Mouse (Mus musculus) left cerebral cortex, adult 2 months (tissue): Measurements from ENCODE around the gene Baz2a. TPM values are rescaled to one million over a fixed set of nuclear protein-coding genes. Genes with fewer than 3 reads are reported as not detected.

Experiments
- DNase-seq, 2 experiments: peaks; one replicate each; pipeline ENCODE4 v3.0.0; 2021 to 2022; ENCODE audit warnings: low spot score in 2 of 2, mixed read lengths in 1 of 2; ENCODE audit errors: extremely low spot score in 1 of 2
- H3K27ac ChIP-seq: fragments of 200-600 bp; 2 replicates; pipeline ENCODE4 v1.8.1; 2022
- H3K4me3 ChIP-seq: fragments of 200-600 bp; 2 replicates; pipeline ENCODE4 v1.8.1; 2022
- CTCF ChIP-seq: fragments of 200-600 bp; IDR thresholded peaks from 2 replicates; pipeline ENCODE4 v1.8.1; 2022; ENCODE audit warnings: antibody characterized with exemption, mild to moderate bottlenecking, moderate library complexity
- intact Hi-C: fragments of 180-260 bp; cut with DNase I; formaldehyde crosslinking; loops from one replicate; pipeline ENCODE4 v1.15.1; 2025
- total RNA-seq, 2 experiments: library from RNA; stranded (reverse); gene quantifications; 2 replicates each; pipeline ENCODE4 v1.2.3; 2021

The Baz2a gene
- total RNA-seq, 2 experiments from 2014 or later: 42.2 to 45.1 TPM

GRCm38 (mm10) chr10:128128143-128128542 lies 36.8 kb downstream of the Baz2a start:
- DNase-seq: no peak
- intact Hi-C loops: no loop called here
- no peak overlapping the region for H3K27ac ChIP-seq
- no peak overlapping the region for H3K4me3 ChIP-seq
- no peak for TF ChIP-seq CTCF

- intact Hi-C loops: no loop called here
- Histone ChIP-seq H3K27ac (no peak overlapping the region), H3K4me3 (no peak overlapping the region)
- no peak for TF ChIP-seq CTCF
- no peak for DNase-seq
These were observed 39.9 kb downstream of the Baz2a start for GRCm38 (mm10) chr10:128131297-128131696.

GRCm38 (mm10) chr10:128131812-128132211 lies 40.4 kb downstream of the Baz2a start:
- no peak for DNase-seq
- no peak overlapping the region for H3K4me3 ChIP-seq
- no peak for TF ChIP-seq CTCF
- H3K27ac ChIP-seq: no peak overlapping the region
- intact Hi-C loops: loop anchor here (2.0 kb wide), 1 partner anchor 35 kb away; no protein-coding TSS in a partner anchor

GRCm38 (mm10) chr10:128133650-128134332 lies 42.4 kb downstream of the Baz2a start:
- no peak for TF ChIP-seq CTCF
- DNase-seq: peak; percentile 52 to 70
- Histone ChIP-seq H3K4me3 (no peak overlapping the region), H3K27ac (peak overlapping the region; percentile 81)
- intact Hi-C loops: loop anchor here (2.0 kb wide), 1 partner anchor 37 kb away; no protein-coding TSS in a partner anchor

- DNase-seq: no peak
- no peak for TF ChIP-seq CTCF
These were observed 44.0 kb downstream of the Baz2a start for GRCm38 (mm10) chr10:128135374-128135773.

GRCm38 (mm10) chr10:128140236-128140952 lies 49.0 kb downstream of the Baz2a start:
- peak; percentile 78 for TF ChIP-seq CTCF
- Histone ChIP-seq H3K27ac (no peak overlapping the region), H3K4me3 (no peak overlapping the region)
- DNase-seq: no peak
- intact Hi-C loops: no loop called here

More at GRCm38 (mm10) chr10:128135374-128135773, 44.0 kb downstream of the Baz2a start:
- H3K27ac ChIP-seq: peak overlapping the region; percentile 81; the same call in 1 of the 2 replicates
- intact Hi-C loops: no loop called here
- no peak overlapping the region for H3K4me3 ChIP-seq

GRCm38 (mm10) chr10:128142165-128142564 lies 50.8 kb downstream of the Baz2a start:
- no peak for DNase-seq
- intact Hi-C loops: no loop called here
- TF ChIP-seq CTCF: peak; percentile 40

GRCm38 (mm10) chr10:128143659-128144058 lies 52.3 kb downstream of the Baz2a start:
- Histone ChIP-seq H3K27ac (no peak overlapping the region), H3K4me3 (no peak overlapping the region)
- no peak for DNase-seq
- TF ChIP-seq CTCF: no peak
- intact Hi-C loops: no loop called here

More at GRCm38 (mm10) chr10:128142165-128142564, 50.8 kb downstream of the Baz2a start:
- no peak overlapping the region for H3K27ac ChIP-seq
- no peak overlapping the region for H3K4me3 ChIP-seq

- Histone ChIP-seq H3K27ac (no peak overlapping the region), H3K4me3 (no peak overlapping the region)
- TF ChIP-seq CTCF: no peak
- DNase-seq: no peak
- intact Hi-C loops: no loop called here
These were observed 53.6 kb downstream of the Baz2a start for GRCm38 (mm10) chr10:128144961-128145360.

- TF ChIP-seq CTCF: no peak
- intact Hi-C loops: no loop called here
- H3K27ac ChIP-seq: peak overlapping the region; percentile 47; the same call in 1 of the 2 replicates
- no peak overlapping the region for H3K4me3 ChIP-seq
- DNase-seq: no peak
These were observed 57.5 kb downstream of the Baz2a start for GRCm38 (mm10) chr10:128148789-128149365.

- TF ChIP-seq CTCF: peak; percentile 47
- intact Hi-C loops: no loop called here
- no peak for DNase-seq
- Histone ChIP-seq H3K4me3 (no peak overlapping the region), H3K27ac (0 out of 2 replicates have a peak overlapping the region, but pooled peaks have one; percentile 47)
These were observed 58.2 kb downstream of the Baz2a start for GRCm38 (mm10) chr10:128149592-128149991.

- intact Hi-C loops: loop anchor here (2.0 kb wide), 1 partner anchor 16 kb away; no protein-coding TSS in a partner anchor
- Histone ChIP-seq H3K27ac (no peak overlapping the region), H3K4me3 (no peak overlapping the region)
- DNase-seq: no peak
- no peak for TF ChIP-seq CTCF
These were observed 59.6 kb downstream of the Baz2a start for GRCm38 (mm10) chr10:128150941-128151340.
